Comparison of ENCODE assay signal across 22 mouse cellular contexts in the genomic region with DNA sequence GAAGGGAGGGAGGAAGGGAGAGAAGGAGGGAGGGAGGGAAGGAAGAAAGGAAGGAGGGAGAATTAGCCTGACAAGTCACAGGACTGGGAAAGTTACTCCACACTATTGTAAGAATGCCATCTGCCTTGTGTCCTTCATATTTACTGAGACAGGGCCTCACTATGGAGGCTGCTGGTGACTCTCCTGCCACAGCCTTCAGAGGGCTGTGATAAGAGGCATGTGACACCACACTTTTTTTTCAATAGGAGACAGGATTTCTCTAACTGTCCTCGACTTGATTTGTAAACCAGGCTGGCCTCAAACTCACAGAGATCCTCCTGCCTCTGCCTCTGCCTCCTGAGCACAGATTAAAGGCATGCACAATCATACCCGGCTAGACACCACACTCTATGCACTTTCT. TPM values are rescaled to one million over a fixed set of nuclear protein-coding genes. Genes with fewer than 3 reads are reported as not detected.
DNase-seq lines count a peak whose midpoint lies in the region; ATAC-seq and TF ChIP-seq lines count a peak whose summit lies in the region.
"Had no signal": no experiment of that assay in that cellular context is flagged by ENCODE, and none has a peak within 500 bp of the region (broad histone marks: within the 10 kb centered on the region; RNA-seq: fewer than 3 reads in every experiment).

No protein-coding gene starts in this region.

- H3K27ac ChIP-seq in gastrocnemius, adult 2 months = peak overlapping the region; percentile 80; the same call in 1 of the 2 replicates
- peak overlapping the region; percentile 54 for H3K27ac ChIP-seq in kidney, postnatal 0 days
- peak overlapping the region; percentile 39; the same call in 1 of the 2 replicates for H3K27ac ChIP-seq in limb, embryonic 13.5 days
- peak overlapping the region; percentile 78 for H3K27ac ChIP-seq in stomach, embryonic 15.5 days
- no peak overlapping the region for H3K27ac ChIP-seq in midbrain, embryonic 15.5 days

- H3K4me3 ChIP-seq in gastrocnemius, adult 2 months = no peak overlapping the region
- H3K4me3 ChIP-seq in kidney, postnatal 0 days (replicated peaks; ENCODE audit: low read depth, low read length) = no peak overlapping the region
- no peak overlapping the region for H3K4me3 ChIP-seq in limb, embryonic 13.5 days
- no peak overlapping the region for H3K4me3 ChIP-seq in stomach, embryonic 15.5 days (replicated peaks)
- no peak overlapping the region for H3K4me3 ChIP-seq in midbrain, embryonic 15.5 days
- H3K4me3 ChIP-seq: heart, embryonic 12.5 days had no signal

- no peaks in the 10 kb centered on the region for H3K36me3 ChIP-seq in kidney, postnatal 0 days (ENCODE audit: insufficient read depth, low read length)
- no peaks in the 10 kb centered on the region for H3K36me3 ChIP-seq in limb, embryonic 13.5 days
- H3K36me3 ChIP-seq in stomach, embryonic 15.5 days = no peaks in the 10 kb centered on the region
- H3K36me3 ChIP-seq in midbrain, embryonic 15.5 days (replicated peaks) = no peaks in the 10 kb centered on the region
- H3K36me3 ChIP-seq: heart, embryonic 12.5 days had no signal

- H3K27me3 ChIP-seq in kidney, postnatal 0 days (ENCODE audit: insufficient read depth, low read length) = no peaks in the 10 kb centered on the region
- H3K27me3 ChIP-seq in limb, embryonic 13.5 days = no peaks in the 10 kb centered on the region
- no peaks in the 10 kb centered on the region for H3K27me3 ChIP-seq in stomach, embryonic 15.5 days (replicated peaks)
- no peaks in the 10 kb centered on the region for H3K27me3 ChIP-seq in midbrain, embryonic 15.5 days (replicated peaks)
- H3K27me3 ChIP-seq: CH12.LX; heart, embryonic 12.5 days had no signal

- H3K4me1 ChIP-seq in kidney, postnatal 0 days (replicated peaks; ENCODE audit: insufficient read depth, low read length) = peaks cover 5% of the 10 kb centered on the region; the same call in 1 of the 2 replicates
- peaks cover 41% of the 10 kb centered on the region for H3K4me1 ChIP-seq in limb, embryonic 13.5 days
- peaks cover 20% of the 10 kb centered on the region for H3K4me1 ChIP-seq in stomach, embryonic 15.5 days
- H3K4me1 ChIP-seq in midbrain, embryonic 15.5 days = no peaks in the 10 kb centered on the region

- intact Hi-C loops in gastrocnemius, adult 2 months (cut with DNase I) = no loop called here

- H3K9ac ChIP-seq in kidney, postnatal 0 days (ENCODE audit: low read depth, low read length) = no peak overlapping the region
- H3K9ac ChIP-seq in limb, embryonic 13.5 days = no peak overlapping the region
- no peak overlapping the region for H3K9ac ChIP-seq in stomach, embryonic 15.5 days
- H3K9ac ChIP-seq in midbrain, embryonic 15.5 days = no peak overlapping the region
- H3K9ac ChIP-seq: heart, embryonic 12.5 days had no signal

- no peak for ATAC-seq in kidney, postnatal 0 days (replicated peaks; ENCODE audit: low FRiP score, low read depth)
- ATAC-seq in limb, embryonic 13.5 days (ENCODE audit: low FRiP score, low read depth) = no peak
- no peak for ATAC-seq in stomach, embryonic 15.5 days (ENCODE audit: insufficient read depth, low FRiP score, low read depth)
- no peak for ATAC-seq in midbrain, embryonic 15.5 days (replicated peaks)

- no peak overlapping the region for H3K4me2 ChIP-seq in kidney, postnatal 0 days (ENCODE audit: low read length)
- H3K4me2 ChIP-seq in limb, embryonic 13.5 days (replicated peaks) = no peak overlapping the region
- no peak overlapping the region for H3K4me2 ChIP-seq in stomach, embryonic 15.5 days
- no peak overlapping the region for H3K4me2 ChIP-seq in midbrain, embryonic 15.5 days
- H3K4me2 ChIP-seq: heart, embryonic 12.5 days had no signal

- no peak for TF ChIP-seq CTCF in gastrocnemius, adult 2 months (IDR thresholded peaks at IDR 0.05)
- TF ChIP-seq CTCF in kidney, postnatal 0 days (IDR thresholded peaks at IDR 0.05; ENCODE audit: low read depth) = no peak

- WGBS in kidney, postnatal 0 days = 77% methylated on average over 2 of the region's 2 CpGs
- 74% methylated on average over 2 of the region's 2 CpGs for WGBS in limb, embryonic 13.5 days
- WGBS in stomach, embryonic 15.5 days = 69% methylated on average over 2 of the region's 2 CpGs
- 74% methylated on average over 2 of the region's 2 CpGs for WGBS in midbrain, embryonic 15.5 days

- no peak for DNase-seq in gastrocnemius, adult 2 months
- no peak for DNase-seq in gastrocnemius, postnatal 10 days
- no peak for DNase-seq in kidney, postnatal 0 days (ENCODE audit: low spot score)
- no peak for DNase-seq in kidney, postnatal 4 days
- DNase-seq in yolk sac, embryonic 10.5 days (ENCODE audit: low spot score) = no peak
- DNase-seq: cerebellum, postnatal 10 days; heart, postnatal 36 days; layer of hippocampus, postnatal 36 days; left cerebral cortex, postnatal 4 days; lung, adult 2 months; lung, postnatal 4 days; midbrain, embryonic 14.5 days; right cerebral cortex, adult 18-20 months; thymus, postnatal 4 days had no signal

- no peaks in the 10 kb centered on the region for H3K9me3 ChIP-seq in kidney, postnatal 0 days (replicated peaks; ENCODE audit: low read length)
- no peaks in the 10 kb centered on the region for H3K9me3 ChIP-seq in limb, embryonic 13.5 days
- H3K9me3 ChIP-seq in stomach, embryonic 15.5 days = no peaks in the 10 kb centered on the region
- no peaks in the 10 kb centered on the region for H3K9me3 ChIP-seq in midbrain, embryonic 15.5 days
- H3K9me3 ChIP-seq: heart, embryonic 12.5 days had no signal

RNA-seq across cellular contexts. Expression of gene Smg9, which starts 7.7 kb away (rescaled TPM):
- 10 to 100 TPM in 1 of 2 experiments, 1 to 10 TPM in 1; 9.4 to 10.2 TPM for total RNA-seq in gastrocnemius, adult 2 months (2021)
- 10 to 100 TPM; 15.4 to 17.1 TPM for total RNA-seq in gastrocnemius, postnatal 10 days (2021)
- 20.6 and 20.8 TPM in 2 replicates for polyA plus RNA-seq in kidney, postnatal 0 days (2015; fragmentation: Nextera tagmentation; extraction: Ambion mirVana)
- 24.5 and 25.1 TPM in 2 replicates for polyA plus RNA-seq in limb, embryonic 13.5 days (2015; fragmentation: Nextera tagmentation; extraction: Ambion mirVana)
- polyA plus RNA-seq in stomach, embryonic 15.5 days (2015; fragmentation: Nextera tagmentation; extraction: Ambion mirVana) = 20.9 and 23.7 TPM in 2 replicates
- polyA plus RNA-seq in midbrain, embryonic 15.5 days (2015; fragmentation: Nextera tagmentation; extraction: Ambion mirVana) = 38.4 and 40.3 TPM in 2 replicates

RNA-seq across cellular contexts. Expression of gene Kcnn4, which starts 21.6 kb away (rescaled TPM):
- under 1 TPM; 0.25 to 0.64 TPM for total RNA-seq in gastrocnemius, adult 2 months (2021)
- 1 to 10 TPM in 1 of 2 experiments, under 1 TPM in 1; 0.14 to 1.8 TPM for total RNA-seq in gastrocnemius, postnatal 10 days (2021)
- 8.0 and 9.6 TPM in 2 replicates for polyA plus RNA-seq in kidney, postnatal 0 days (2015; fragmentation: Nextera tagmentation; extraction: Ambion mirVana)
- polyA plus RNA-seq in limb, embryonic 13.5 days (2015; fragmentation: Nextera tagmentation; extraction: Ambion mirVana) = 1.4 and 2.4 TPM in 2 replicates
- polyA plus RNA-seq in stomach, embryonic 15.5 days (2015; fragmentation: Nextera tagmentation; extraction: Ambion mirVana) = 7.1 and 14.4 TPM in 2 replicates
- 0.92 and 1.1 TPM in 2 replicates for polyA plus RNA-seq in midbrain, embryonic 15.5 days (2015; fragmentation: Nextera tagmentation; extraction: Ambion mirVana)

RNA-seq across cellular contexts. Expression of gene Lypd5, which starts 42.7 kb away (rescaled TPM):
- total RNA-seq in gastrocnemius, adult 2 months (2021) = not detected
- not detected for total RNA-seq in gastrocnemius, postnatal 10 days (2021)
- polyA plus RNA-seq in kidney, postnatal 0 days (2015; fragmentation: Nextera tagmentation; extraction: Ambion mirVana) = not detected in 2 replicates
- not detected in 2 replicates for polyA plus RNA-seq in limb, embryonic 13.5 days (2015; fragmentation: Nextera tagmentation; extraction: Ambion mirVana)
- polyA plus RNA-seq in stomach, embryonic 15.5 days (2015; fragmentation: Nextera tagmentation; extraction: Ambion mirVana) = 0.26 and 3.0 TPM in 2 replicates
- polyA plus RNA-seq in midbrain, embryonic 15.5 days (2015; fragmentation: Nextera tagmentation; extraction: Ambion mirVana) = not detected in 2 replicates
- total RNA-seq: adrenal gland, postnatal 36 days; CH12.LX; gastrocnemius, postnatal 4 days; heart, postnatal 36 days; layer of hippocampus, postnatal 36 days; left cerebral cortex, postnatal 4 days had no signal
- polyA plus RNA-seq: frontal cortex, adult 2 months; heart, embryonic 12.5 days; midbrain, embryonic 14.5 days had no signal

RNA-seq across cellular contexts. Expression of gene Tescl, which starts 58.0 kb away (rescaled TPM):
- total RNA-seq in gastrocnemius, adult 2 months (2021) = not detected
- not detected for total RNA-seq in gastrocnemius, postnatal 10 days (2021)
- polyA plus RNA-seq in kidney, postnatal 0 days (2015; fragmentation: Nextera tagmentation; extraction: Ambion mirVana) = 0.27 and 0.45 TPM in 2 replicates
- polyA plus RNA-seq in limb, embryonic 13.5 days (2015; fragmentation: Nextera tagmentation; extraction: Ambion mirVana) = not detected in 2 replicates
- 0.15 TPM in 1 of 2 replicates, not detected in the other for polyA plus RNA-seq in stomach, embryonic 15.5 days (2015; fragmentation: Nextera tagmentation; extraction: Ambion mirVana)
- polyA plus RNA-seq in midbrain, embryonic 15.5 days (2015; fragmentation: Nextera tagmentation; extraction: Ambion mirVana) = 0.48 TPM in 1 of 2 replicates, not detected in the other
- total RNA-seq: CH12.LX; heart, postnatal 36 days; layer of hippocampus, postnatal 36 days had no signal
- polyA plus RNA-seq: frontal cortex, adult 2 months; heart, embryonic 12.5 days; midbrain, embryonic 14.5 days had no signal
